Mouse (Mus musculus): ENCODE results near the gene Tifab. TPM values are rescaled to one million over a fixed set of nuclear protein-coding genes. Genes with fewer than 3 reads are reported as not detected.

The Tifab gene
- polyA plus RNA-seq, 1 experiment from 2014 or later = 0.64 TPM

DNA sequence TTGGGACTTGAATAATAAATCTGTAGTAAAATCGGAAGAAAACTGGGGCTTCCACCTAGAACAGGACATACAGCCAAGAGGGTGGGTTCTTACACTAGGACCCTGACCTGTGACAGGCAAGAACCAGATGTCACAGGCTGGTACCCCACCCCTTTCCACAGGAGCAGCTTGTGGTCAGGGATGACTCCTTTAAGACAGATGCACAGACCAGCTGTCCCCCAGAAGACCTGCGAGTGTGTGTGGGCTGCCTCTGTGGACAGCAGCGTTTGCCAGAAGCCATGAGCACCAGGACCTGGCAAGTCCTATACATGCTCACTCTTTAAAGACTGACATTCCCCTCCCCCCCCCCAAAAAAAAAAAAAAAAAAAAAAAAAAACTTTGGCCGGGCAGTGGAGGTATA is 49.7 kb downstream of the Tifab start:
- Histone ChIP-seq H3K9me3 (ENCODE audit: control insufficient read depth, low read length) (no peaks in the 10 kb centered on the region), H3K27me3 (ENCODE audit: control insufficient read depth, insufficient read depth, low read length) (no peaks in the 10 kb centered on the region), H3K4me2 (ENCODE audit: low read length) (no peak overlapping the region), H3K36me3 (ENCODE audit: control insufficient read depth, insufficient read depth, low read length) (peaks cover 45% of the 10 kb centered on the region), H3K4me1 (ENCODE audit: control insufficient read depth, insufficient read depth, low read length) (peaks cover 16% of the 10 kb centered on the region), H3K27ac (replicated peaks; ENCODE audit: low read depth, low read length) (no peak overlapping the region), H3K9ac (replicated peaks; ENCODE audit: low read length) (no peak overlapping the region), H3K4me3 (replicated peaks; ENCODE audit: low read depth, low read length) (no peak overlapping the region)
- DNase-seq = no peak
- no peak for ATAC-seq (ENCODE audit: low FRiP score, low TSS enrichment)
- WGBS = 94% methylated on average over 4 of the region's 4 CpGs

DNA sequence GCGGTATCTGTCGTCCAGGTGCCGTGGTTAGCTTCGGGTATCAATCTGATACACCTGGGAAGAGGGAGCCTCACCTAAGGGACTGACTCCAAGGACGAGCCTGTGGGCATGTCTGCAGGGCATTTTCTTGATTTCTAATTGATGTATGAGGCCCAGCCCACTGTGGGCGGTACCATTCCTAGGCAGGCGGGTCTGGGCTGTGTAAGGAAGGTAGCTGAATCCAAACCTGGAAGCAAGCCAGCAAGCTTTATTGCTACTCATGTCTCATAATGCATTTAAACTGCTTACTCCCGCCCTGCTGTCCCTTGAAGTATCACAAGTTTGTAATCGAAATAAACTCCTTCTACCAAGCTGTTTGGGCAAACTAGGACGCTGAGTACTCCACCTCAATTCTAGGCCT is 53.1 kb downstream of the Tifab start:
- 97% methylated on average over 10 of the region's 10 CpGs for WGBS
- no peak overlapping the region for H3K27ac ChIP-seq (replicated peaks; ENCODE audit: low read depth, low read length)
- no peaks in the 10 kb centered on the region for H3K9me3 ChIP-seq (ENCODE audit: control insufficient read depth, low read length)
- no peaks in the 10 kb centered on the region for H3K27me3 ChIP-seq (ENCODE audit: control insufficient read depth, insufficient read depth, low read length)
- H3K4me3 ChIP-seq (replicated peaks; ENCODE audit: low read depth, low read length) = no peak overlapping the region
- DNase-seq (no peak), ATAC-seq (ENCODE audit: low FRiP score, low TSS enrichment) (no peak)
- H3K4me1 ChIP-seq (ENCODE audit: control insufficient read depth, insufficient read depth, low read length) = no peaks in the 10 kb centered on the region
- peaks cover 64% of the 10 kb centered on the region for H3K36me3 ChIP-seq (ENCODE audit: control insufficient read depth, insufficient read depth, low read length)
- no peak overlapping the region for H3K4me2 ChIP-seq (ENCODE audit: low read length)
- no peak overlapping the region for H3K9ac ChIP-seq (replicated peaks; ENCODE audit: low read length)

Other genes starting within 250 kb of the Tifab start
- 292 and 355 TPM in 2 replicates for gene H2afy, start 42.5 kb downstream of the Tifab start, polyA plus RNA-seq (2014; fragmentation: Nextera tagmentation; extraction: Ambion mirVana)
- 3.6 and 8.9 TPM in 2 replicates for gene Neurog1, start 73.3 kb upstream of the Tifab start, polyA plus RNA-seq (2014; fragmentation: Nextera tagmentation; extraction: Ambion mirVana)
- 10.2 and 11.2 TPM in 2 replicates for gene Cxcl14, start 117.7 kb upstream of the Tifab start, polyA plus RNA-seq (2014; fragmentation: Nextera tagmentation; extraction: Ambion mirVana)
- not detected in 2 replicates for gene Gm3045, start 247.7 kb upstream of the Tifab start, polyA plus RNA-seq (2014; fragmentation: Nextera tagmentation; extraction: Ambion mirVana)